Mouse (Mus musculus): ENCODE measurements around the gene Mest. TPM values are rescaled to one million over a fixed set of nuclear protein-coding genes. Genes with fewer than 3 reads are reported as not detected.

Mest gene
- total RNA-seq, 1 experiment from 2014 or later: 54.9 TPM

DNA sequence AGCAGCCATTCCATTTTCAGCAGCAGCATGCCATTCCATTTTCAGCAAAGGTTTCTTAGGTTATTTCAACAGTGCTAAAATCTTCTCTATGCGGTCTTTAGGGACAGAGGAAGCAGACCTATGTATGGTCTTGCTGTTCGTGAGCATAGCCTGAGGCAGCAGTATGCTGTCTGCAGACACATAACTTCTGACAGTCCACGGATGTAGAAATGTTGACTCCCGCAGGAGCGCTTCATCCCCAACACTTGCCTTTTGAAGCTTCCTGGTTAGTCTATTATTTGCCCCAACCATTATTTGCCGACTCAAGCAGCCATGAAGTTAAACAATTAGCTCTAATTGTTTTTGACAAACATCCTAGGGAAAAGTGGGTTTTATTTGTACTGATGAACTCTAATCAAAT is 14.2 kb upstream of the Mest start:
- no peak for DNase-seq

DNA sequence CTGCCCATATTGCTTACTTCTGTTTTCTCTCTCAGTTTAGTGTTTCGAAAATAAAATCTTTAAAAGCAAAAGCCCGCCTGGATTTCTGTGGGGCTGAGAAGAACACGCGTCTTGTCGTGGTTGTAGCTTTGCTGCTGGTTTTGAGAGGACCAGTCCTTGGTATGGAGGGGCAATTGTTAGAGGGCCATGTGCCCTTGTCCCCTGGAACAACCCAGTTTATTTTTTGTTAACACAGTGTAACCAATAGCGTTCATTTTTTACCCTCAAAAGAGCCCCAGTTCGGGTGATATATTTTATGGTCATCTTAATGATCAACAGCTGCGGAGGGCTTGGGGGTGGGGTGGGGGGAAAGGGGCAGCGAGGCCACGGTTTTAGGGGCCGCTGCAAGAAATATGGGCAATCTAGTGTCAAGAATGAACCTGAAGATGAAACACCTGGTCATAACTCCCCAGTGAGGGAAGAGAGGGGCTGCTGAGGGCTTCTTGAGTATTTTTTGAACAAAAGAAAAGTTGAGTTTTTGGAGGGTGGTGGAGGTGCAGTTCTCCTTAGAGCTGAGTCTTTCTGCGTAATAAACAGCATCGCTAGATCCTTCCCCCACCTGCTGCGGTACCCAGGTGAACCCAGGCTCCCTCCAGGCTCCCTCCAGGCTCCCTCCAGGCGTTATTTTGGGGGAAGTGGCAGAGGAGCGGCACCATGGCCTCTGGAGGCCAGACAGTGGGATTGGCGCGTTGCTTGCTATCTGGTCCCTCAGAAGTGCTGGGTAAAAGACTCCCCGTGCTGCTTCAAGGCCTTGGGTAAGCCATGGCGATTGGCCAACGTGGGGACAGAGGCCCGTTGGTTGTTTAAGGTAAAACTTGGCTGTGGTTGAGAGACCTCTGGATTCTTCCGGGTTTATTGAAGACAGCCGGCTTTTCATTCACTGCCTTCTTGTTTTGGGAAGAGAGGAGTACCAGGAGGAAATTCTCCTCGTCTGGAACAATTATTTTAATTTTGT is 12.7 kb upstream of the Mest start:
- DNase-seq: peak; percentile 36

DNA sequence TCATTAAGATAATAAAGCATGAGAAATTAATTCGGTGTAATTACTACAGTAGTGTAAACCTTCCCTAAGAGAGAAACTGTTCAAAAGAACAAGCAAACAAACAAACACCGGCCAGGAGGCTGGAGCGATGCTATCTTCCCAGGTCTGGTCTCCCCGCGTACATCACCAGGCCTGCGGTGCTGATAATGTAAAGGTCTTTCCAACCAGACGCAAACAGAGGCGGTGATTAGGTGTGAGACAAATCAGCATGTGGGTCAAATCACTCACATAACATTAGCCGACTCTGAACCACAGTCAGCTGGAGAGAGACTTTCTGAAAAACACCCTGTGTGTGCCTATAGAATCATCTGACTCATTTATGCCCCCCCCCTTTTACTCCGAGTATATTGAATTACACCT is 12.0 kb upstream of the Mest start:
- DNase-seq: no peak

DNA sequence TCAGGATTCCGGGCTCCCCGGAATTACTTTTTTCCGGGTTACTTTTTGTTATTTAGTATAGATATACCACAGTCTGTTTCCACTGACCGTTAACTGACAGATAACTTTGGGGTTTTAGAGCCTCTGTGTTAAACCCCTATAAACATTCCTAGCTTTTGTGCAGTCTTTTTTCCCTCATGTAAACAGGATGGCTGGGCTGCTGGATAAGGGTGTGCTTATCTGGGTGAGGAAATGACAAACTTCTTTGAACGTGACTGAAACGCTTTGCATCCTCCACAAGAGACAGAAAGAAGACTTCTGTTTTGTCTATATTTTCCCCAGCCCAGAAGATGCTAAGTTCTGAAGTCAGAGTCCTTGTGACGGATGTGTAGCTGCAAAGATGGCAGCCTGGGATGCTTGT is 10.9 kb upstream of the Mest start:
- DNase-seq: no peak

DNA sequence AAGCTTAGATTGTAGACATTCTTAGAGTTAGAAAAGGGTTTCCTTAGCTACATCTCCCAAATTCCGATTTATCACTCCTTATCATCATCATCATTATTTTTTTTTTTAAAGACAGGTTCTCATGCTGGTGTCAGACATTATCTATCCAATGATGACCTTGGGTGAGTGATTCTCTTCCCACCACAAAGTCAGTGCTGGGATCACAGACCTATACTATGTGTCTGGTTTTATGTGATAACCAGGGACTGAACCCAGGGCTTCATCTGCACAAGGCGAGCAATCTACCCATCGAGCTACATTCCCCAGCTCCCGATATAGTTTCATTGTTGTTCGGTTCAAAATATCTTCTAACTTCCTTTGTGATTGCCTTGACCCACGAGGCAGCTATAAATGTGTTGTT is 9.9 kb upstream of the Mest start:
- DNase-seq: no peak

DNA sequence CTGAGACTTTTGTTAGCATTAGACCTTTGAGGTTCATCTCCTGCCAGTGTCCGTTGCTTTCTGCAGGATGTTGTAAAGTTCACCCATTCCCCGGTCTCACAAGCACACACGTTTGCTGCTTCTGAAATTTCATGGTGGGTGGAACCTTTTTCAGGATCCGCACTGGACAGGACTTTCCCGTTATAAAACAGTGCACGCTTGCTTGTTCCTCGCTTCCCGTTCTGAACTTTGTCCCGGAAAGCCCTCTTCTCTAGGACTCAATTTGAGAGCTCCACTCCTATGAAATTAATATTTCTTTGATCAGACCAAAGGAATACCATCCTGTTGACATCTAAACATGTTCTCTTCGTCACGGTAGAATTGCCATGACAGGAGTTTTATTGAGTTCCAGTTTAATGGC is 9.5 kb upstream of the Mest start:
- DNase-seq: no peak

DNA sequence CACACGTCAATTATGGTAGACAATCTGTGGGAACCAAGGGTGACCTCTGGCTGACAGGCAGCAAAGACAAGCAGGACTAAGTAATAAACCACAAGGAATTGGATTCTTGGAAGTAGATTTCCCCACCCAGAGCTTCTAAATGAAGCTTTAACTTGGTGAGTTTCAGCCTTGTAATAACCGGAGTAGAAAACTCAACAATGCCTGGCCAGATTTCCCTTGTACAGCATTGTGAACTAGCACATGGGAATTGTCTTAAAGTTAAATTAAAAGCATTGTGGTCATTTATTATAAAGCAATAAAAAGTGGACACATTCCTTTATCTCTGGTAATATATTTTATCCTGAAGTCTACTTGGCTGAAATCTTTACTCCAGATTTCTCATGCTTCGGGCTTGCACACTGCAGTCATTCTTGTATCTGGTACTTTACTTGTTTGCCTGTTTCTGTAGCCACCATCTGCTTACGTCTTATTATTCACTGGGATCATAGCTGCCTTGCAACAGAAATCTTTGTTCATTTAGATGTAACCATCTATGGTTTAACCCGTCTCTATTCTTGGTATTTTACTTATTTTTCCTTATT is 8.4 kb upstream of the Mest start:
- no peak for DNase-seq

DNA sequence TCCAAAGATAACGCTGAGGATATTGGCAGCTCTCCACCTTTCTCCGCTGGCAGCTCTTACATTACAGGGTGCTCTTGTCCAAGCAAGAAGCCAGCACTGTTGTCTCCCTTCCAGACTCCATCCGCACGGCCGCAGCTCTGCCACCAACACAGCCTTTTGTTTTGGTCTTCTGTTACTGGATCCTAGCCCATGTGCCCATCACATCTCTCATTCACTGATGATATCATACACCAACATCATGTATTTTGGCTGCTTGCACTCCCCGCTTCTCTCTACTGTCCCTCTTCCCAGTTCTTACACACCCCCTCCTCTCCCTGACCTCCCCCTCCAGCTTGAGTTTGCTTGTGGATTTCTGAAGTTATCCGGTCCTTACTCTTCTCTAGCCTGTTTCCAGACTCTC is 6.6 kb upstream of the Mest start:
- no peak for DNase-seq

DNA sequence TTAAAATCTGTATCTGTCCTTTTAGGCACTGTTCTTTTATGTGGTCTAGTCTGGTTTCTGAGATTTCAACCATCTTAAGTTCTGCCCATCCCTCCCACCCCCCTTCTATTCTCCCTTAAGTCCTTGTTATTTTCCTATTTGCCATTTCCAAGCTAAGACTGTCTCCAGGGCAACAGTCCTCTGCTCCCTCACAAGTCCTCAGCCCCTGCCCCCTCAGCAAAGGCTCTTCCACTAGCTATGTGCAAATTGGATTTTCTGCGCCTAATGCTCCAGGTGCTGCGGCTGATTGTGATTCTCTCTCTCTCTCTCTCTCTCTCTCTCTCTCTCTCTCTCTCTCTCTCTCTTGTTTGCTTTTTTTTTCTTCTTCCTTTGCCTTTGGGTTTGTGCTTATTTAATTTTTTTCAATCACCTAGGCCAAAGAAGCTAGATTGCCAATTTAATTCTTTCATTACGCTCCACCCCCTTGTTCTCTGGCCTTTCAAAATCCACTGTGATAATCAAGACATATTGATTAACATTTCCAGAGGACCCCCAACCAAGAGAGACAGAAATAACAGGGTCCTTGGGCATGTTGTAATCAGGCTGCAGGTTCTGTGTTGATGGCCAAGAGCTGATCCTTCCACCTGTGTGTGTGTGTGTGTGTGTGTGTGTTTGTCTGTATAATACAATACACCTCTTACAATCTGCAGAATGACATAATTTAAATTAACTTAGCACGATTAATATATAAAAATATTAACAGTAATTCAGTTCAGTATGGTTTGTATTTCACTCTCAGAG is 772 bp upstream of the Mest start:
- no peak for DNase-seq

DNA sequence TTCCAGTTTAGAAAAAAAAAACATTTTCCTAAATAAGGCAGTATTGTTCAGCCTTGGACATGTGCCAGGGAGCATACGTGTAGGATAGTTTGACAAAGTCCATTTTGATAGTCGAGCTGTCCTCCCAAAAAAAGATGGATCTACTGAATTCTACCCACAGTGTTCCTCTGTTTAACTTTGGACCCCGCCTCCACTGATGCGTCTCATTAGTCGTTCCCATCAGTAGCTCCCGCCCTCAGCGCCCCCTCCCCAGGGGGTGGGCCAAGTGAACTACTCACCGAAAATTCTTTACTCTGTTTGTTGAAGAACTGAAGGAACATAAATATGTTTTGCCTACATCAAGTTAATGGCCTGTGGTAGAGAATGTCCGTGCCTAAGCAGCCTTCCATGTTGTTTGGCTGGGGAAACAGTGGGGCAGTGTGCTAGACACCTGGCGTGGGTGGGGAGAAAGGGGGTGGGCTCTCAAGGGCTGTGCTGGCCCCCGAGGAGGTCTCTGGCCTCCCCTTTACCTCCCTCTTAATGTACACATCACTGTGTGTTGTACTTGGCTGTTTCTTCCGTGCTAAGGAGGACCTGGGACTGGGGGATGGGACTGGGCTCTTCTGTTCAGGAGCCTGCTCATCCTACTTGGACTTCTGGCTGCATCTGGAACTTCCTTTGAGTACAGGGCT is 7.1 kb downstream of the Mest start:
- no peak for DNase-seq

DNA sequence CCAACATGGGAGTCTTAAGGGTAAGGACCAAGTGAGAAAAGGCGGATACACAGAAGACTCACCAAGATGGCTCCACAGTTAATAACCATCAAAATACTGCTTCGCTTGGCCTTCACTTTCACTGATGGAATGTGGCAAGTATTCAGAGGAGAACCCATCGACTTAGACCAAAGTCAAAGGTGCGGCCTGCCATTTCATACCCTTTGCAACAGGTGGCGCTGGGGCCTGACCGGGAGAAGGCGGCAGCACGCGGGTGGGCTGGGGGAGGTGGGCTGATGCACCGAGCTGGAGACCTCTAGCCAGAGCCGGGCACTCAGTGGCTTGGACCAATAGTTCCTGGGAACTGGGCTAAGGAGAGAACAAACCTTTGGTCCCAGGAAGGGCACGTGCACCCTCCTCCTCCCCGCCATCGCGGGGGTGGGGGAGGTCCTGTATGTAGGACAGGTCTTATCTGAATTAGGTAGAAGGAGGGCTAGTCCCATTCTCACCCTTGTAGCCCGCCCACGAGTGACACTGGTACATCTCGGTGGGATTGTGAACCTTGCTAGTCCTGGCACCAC is 9.3 kb downstream of the Mest start:
- no peak for DNase-seq

DNA sequence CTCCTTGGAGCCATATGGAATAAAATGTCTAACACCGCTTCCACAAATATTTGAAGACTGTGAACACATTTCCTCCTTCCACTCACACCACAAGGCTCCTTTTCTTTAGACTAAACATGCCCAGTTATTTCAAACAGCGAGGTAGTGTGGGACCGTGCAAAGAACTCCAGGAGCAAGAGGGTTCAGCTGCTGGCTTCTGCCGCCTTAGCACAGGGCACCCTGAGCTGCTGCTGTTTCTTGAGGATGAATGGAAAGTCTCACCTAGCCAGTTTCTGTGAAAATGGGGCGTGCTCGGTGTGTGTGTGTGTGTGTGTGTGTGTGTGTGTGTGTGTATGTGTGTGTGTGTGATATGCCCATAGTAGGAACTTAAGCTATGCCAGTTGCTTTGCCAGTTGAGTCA is 11.1 kb downstream of the Mest start:
- no peak for DNase-seq

DNA sequence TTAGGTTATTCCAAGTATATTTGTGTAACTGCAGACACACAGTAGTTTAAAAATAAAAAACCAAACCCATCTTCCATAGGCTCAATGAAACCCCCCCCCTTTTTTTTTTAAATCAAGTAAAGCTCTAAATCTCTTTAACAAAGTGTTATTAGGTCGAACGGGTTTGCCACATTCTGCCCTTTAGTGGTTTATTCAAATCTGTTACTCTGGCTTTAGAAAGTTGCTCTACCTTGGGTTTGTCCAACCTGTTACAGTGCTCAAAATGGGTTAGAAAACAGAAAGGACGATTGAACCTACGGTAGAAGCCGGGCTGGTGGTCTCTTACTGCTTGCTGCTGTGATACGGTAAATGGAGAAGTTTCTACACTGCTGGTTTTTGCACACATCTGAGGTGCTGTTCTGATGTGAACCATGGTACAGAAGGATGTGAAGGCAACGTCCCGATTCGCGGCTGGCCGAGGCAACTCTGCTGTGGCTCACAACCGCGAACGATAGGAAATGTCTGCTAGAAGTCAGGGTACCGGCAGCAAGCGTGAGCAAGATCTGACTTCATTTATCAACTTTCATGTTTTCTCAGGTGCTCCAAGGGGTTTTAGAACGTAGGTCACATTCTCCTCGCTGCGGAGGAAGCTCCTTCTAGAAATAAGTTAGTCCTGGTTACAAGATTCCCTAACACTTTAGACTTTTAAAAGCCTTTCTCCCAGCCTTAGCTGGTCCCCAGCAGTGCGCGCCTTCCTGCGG is 11.8 kb downstream of the Mest start:
- no peak for DNase-seq

DNA sequence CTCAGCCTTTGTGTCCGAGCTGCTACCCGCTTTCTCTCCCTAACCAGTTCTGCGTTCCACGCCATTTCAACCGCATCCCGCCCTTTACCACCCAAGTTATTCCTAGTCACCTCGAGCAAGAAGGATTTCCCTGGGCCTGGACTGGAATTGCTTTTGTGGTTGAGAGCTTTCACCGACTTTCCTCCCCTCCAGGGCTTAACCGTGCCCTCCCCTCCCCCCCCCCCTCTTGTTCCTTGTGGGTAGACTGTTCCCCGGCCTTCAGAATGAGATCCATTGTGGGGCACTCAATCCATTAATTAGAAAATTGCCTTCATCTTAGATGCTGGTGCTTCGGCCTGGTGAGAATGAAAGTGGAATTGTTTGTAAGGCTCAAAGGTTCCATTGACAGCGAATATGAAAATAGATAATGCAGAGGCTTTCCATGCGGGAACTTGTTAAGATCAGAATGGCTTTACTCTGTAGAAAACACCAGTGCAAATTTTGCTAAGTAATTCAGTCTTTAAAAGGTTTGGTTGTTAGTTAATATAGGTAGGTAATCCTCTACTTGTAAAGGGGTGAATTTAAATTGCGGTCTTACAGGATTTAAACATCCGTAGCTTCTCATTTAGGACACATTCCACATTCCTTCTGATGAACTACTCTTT is 12.5 kb downstream of the Mest start:
- DNase-seq: peak; percentile 26

DNA sequence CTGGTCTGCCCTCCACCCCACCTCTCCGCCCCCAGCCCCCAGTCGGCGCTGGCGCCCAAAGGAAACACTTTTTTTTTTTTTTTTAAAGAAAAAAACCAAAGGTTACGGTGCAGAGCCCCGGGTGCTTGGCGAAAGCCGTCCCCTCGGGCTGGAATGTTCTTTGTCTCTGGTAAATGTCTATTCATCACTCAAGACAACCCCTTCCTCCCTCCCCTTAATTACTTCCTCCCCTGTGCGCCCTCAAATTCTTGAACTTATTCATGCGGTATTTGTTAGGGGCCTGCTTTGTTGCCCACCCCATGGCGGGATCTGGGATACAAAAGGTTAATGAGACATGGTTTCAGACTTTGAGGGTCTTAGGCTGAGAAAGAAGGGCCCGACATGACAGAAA is 13.0 kb downstream of the Mest start:
- no peak for DNase-seq

DNA sequence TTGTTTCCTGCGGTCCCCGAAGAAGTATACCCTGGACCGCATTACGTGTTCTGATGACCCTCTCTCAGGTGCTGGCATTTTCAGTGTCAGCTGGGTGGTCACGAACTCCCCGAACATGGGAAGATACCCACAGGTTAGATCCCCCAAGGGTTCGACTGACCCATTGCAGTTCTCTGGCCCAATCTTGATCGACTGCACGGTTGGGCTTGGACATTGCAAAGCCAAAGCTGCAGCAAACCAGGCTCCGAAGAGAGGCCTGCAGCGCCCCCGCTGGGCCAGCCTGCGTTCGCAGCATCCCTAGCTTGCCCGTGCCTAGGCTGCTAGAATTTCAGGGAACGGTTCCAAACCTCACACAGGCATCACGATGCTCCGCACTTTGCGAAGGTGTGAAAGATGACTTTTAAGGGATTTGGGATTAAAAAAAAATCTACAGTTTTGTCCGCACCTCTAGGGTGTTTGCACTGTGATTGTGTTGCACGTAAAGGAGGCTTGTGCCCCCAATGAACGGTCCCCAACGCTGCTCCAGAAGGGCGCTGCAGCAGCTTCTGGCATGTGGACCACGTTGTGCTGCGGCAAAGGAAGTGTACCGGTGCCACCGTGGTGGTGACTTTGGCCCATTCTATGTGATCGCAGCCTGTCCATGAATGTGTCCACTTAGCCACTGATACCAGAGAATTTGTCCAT is 13.7 kb downstream of the Mest start:
- peak; percentile 78 for DNase-seq

DNA sequence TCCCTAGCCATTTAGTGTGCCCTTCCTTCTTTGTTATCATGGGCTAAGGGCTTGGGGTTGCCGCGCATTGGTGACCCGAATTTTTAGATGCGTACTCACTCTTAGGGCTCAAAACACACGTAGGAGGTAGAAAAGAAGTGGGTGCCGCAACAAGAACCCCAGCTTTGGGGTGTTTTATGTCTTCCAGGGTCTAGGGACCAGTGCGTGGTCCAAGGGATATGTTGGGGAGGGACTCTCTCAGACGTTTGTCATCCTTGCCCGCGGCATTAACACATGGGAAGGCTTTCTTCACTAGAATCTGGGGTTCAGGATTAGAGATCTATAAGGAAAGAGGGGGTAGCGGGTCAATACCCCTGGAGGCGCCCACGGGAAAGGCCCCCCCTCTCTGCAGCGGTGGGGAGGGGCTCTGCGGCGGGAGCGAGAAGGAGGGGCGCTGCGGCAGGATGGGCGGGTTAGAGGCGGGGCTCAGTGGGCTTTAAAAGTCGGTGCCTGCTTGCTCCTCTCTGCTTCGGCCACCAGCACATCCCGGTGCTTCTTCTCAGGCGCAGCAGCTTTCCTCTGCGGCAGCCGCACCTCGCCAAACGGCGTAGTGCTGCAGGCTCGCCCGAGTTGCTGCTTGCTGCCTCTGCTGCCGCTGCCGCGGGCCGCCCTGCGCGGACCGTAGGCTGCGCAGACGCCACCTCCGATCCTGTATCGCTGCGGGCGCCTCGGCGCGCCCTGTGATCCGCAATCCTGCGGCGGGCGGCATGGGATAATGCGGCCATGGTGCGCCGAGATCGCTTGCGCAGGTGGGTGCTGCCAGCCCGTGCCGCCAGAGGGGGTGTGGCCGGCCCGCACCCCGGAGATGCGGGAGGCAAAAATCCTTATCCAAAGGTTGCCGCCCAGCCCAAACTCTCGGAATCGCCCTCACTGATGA is 14.5 kb downstream of the Mest start:
- peak; percentile 78 for DNase-seq

DNA sequence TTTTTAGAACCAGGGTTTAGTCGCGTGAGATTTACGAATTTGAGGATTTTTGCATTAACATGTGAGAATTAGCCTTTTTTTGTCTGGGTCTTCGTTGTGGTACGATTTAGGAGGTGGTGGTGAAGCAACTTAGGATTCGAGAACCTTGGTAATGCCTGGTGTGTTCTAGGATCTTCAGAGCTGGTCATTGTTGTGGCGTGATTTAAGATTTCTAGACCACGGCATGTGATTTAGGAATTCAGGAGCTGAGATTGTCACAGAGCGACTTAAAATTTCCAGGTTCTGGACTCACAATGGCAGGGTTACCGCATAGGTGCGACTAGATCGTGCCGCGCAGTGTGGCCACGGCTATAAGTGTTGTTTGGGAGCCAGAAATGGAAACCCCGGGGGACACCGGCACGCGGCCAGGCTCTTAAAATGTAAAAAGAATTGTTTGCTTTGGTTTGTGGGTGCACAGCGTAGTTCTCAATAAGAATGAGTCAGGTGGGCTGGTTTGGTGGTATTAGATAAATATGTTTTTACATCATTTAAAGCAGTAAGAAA is 15.2 kb downstream of the Mest start:
- DNase-seq: no peak

Data from adrenal gland, postnatal 25 days (tissue).